Mouse (Mus musculus) kidney, adult 2 months (tissue): ENCODE results near the gene Tgoln1.

ENCODE experiments used
- CTCF ChIP-seq: fragments of 200-500 bp; conservative IDR thresholded peaks from 2 replicates; pipeline ENCODE4 v1.5.1; 2011; ENCODE audit warnings: low read depth, mild to moderate bottlenecking, control low read depth, low read length, moderate library complexity, mixed read lengths; ENCODE audit not compliant: insufficient read depth, insufficient read length
- POLR2A ChIP-seq: fragments of 200-500 bp; IDR thresholded peaks from one replicate; pipeline ENCODE4 v1.6.1; 2011; ENCODE audit warnings: low read depth, low read length, control low read depth

DNA sequence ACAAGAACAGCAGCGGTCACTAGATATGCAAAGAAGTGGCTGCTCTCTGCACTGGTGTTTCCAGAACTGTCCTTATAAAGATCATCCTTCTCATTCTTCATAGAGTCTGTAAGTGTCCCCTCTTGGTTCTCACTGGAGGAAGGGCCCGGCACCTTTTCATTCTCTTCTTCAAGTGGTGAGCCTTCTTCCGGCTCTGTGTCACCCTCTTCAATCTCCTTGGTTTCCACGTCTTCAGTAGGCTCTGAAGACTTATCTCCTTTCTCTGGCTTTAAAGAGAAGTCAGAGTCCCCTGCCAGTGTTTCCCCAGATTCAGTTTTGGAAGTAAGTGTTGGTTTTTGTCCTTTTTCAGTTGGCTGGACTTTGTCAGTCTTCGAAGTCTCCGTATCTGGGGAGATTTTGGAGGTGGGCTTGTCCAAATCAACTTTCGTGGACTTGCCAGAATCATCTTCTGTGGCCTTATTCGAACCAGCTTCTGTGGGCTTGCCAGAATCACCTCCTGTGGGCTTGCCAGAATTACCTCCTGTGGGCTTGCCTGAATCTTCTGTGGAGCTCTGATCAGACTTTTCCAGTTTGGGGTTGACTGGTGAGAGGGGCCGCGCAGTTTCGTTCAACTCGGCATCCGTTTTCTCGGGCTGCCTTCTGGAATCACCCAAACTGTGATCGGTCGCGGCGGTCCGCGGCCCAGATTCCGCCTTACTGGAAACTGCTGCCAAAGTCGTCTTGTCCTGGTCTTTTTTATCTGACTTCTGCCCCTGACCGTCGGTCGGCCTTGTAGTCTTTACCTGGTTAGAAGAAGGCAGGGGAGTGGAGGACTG is 1.0 kb downstream of the Tgoln1 start:
- no peak for TF ChIP-seq POLR2A
- TF ChIP-seq CTCF = no peak
